Mouse (Mus musculus) liver, adult 2 months (tissue): Measurements from ENCODE around the gene Atraid. TPM values are rescaled to one million over a fixed set of nuclear protein-coding genes. Genes with fewer than 3 reads are reported as not detected.
"Not testable (repeated sequence)": the region's sequence is repeated elsewhere in the genome, so short reads cannot be mapped to it uniquely, and the experiment has no call there.

Source experiments
- DNase-seq: peaks from one replicate; pipeline ENCODE4 v3.0.0-alpha.2; 2011; ENCODE audit warnings: low read depth, low spot score; ENCODE audit errors: extremely low read depth
- H3K27ac ChIP-seq: fragments of 200-500 bp; replicated peaks from 2 replicates; pipeline ENCODE4 v1.5.1; 2012; ENCODE audit warnings: low read depth, mild to moderate bottlenecking, control low read depth, inconsistent platforms, low read length; ENCODE audit not compliant: insufficient read depth
- H3K27me3 ChIP-seq: fragments of 200-500 bp; 2 replicates; pipeline ENCODE4 v1.6.1; 2012; ENCODE audit warnings: mild to moderate bottlenecking, moderate library complexity, low read length, inconsistent platforms; ENCODE audit not compliant: control insufficient read depth, insufficient read depth
- H3K36me3 ChIP-seq: fragments of 200-500 bp; 2 replicates; pipeline ENCODE4 v1.6.1; 2012; ENCODE audit warnings: low read length, inconsistent platforms; ENCODE audit not compliant: control insufficient read depth, insufficient read depth
- H3K4me1 ChIP-seq: fragments of 200-500 bp; 2 replicates; pipeline ENCODE4 v1.6.1; 2011; ENCODE audit warnings: low read length; ENCODE audit not compliant: control insufficient read depth, insufficient read depth
- H3K4me3 ChIP-seq: fragments of 200-500 bp; 2 replicates; pipeline ENCODE4 v1.5.1; 2011; ENCODE audit warnings: low read depth, mild to moderate bottlenecking, control low read depth, low read length, moderate library complexity; ENCODE audit not compliant: insufficient read depth
- H3K79me2 ChIP-seq: fragments of 200-500 bp; 2 replicates; pipeline ENCODE4 v1.6.1; 2012; ENCODE audit warnings: inconsistent platforms, mild to moderate bottlenecking, low read length, moderate library complexity; ENCODE audit not compliant: control insufficient read depth, insufficient read depth
- H3K9ac ChIP-seq: fragments of 200-500 bp; 2 replicates; pipeline ENCODE4 v1.6.1; 2012; ENCODE audit warnings: low read depth, mild to moderate bottlenecking, control low read depth, inconsistent platforms, low read length
- CTCF ChIP-seq: fragments of 200-500 bp; IDR thresholded peaks from 2 replicates; pipeline ENCODE4 v1.5.1; 2011; ENCODE audit warnings: low read depth, low read length, control low read depth
- POLR2A ChIP-seq: fragments of 200-500 bp; IDR thresholded peaks from 2 replicates; pipeline ENCODE4 v1.6.1; 2011; ENCODE audit warnings: low read length, control low read depth; ENCODE audit not compliant: insufficient read depth; ENCODE audit errors: extremely low read depth
- WGBS: fragments of 180-500 bp; shearing (Covaris S2); methylation state at CpG from one replicate; pipeline ENCODE4 v1.1.7; 2018; 5-methylcytosine and 5-hydroxymethylcytosine counted together
- polyA plus RNA-seq: library from polyadenylated mRNA; depleted of rRNA; stranded (reverse); fragments of >200 nt; gene quantifications from 2 replicates; pipeline ENCODE4 v1.2.3, GENCODE M21; 2012
- total RNA-seq: library from RNA; depleted of rRNA; stranded (reverse); fragments of >200 nt; gene quantifications from 2 replicates; pipeline ENCODE4 v1.2.3, GENCODE M21; 2014

Atraid gene
- total and polyA plus RNA-seq, 2 experiments: 160 to 185 TPM

GRCm38 (mm10) chr5:31048763-31049641 lies 890 bp downstream of the Atraid start, which contains the start of gene Slc5a6:
Slc5a6 (minus strand) TSS chr5:31048924.
- Histone ChIP-seq H3K36me3 (peaks cover 3% of the 10 kb centered on the region; the same call in 1 of the 2 replicates), H3K4me1 (peaks cover 2% of the 10 kb centered on the region), H3K79me2 (no peaks in the 10 kb centered on the region), H3K27ac (peak within 1 kb of the TSS; percentile 96), H3K4me3 (peak within 1 kb of the TSS; percentile 80), H3K27me3 (no peaks in the 10 kb centered on the region), H3K9ac (peak within 1 kb of the TSS; percentile 87)
- WGBS: under 1% methylated on average over 23 of the region's 23 CpGs
- DNase-seq: peak; percentile 84
- TF ChIP-seq CTCF (peak; percentile 55; the same call in 1 of the 2 replicates), POLR2A (no peak)

- H3K27ac ChIP-seq: no peak overlapping the region
- peaks cover 9% of the 10 kb centered on the region for H3K4me1 ChIP-seq
- H3K4me3 ChIP-seq: no peak overlapping the region
- no peak overlapping the region for H3K9ac ChIP-seq
- DNase-seq: no peak
- no peak for TF ChIP-seq CTCF
- TF ChIP-seq POLR2A: no peak
- peaks cover 3% of the 10 kb centered on the region; the same call in 1 of the 2 replicates for H3K36me3 ChIP-seq
- H3K27me3 ChIP-seq: no peaks in the 10 kb centered on the region
- no peaks in the 10 kb centered on the region for H3K79me2 ChIP-seq
Measured at GRCm38 (mm10) chr5:31050427-31050826, 2.3 kb downstream of the Atraid start.

- not testable (repeated sequence) for H3K4me3 ChIP-seq, H3K9ac ChIP-seq
- 92% methylated on average over 4 of the region's 4 CpGs for WGBS
Measured at GRCm38 (mm10) chr5:31053728-31054127, 5.6 kb downstream of the Atraid start.

DNA sequence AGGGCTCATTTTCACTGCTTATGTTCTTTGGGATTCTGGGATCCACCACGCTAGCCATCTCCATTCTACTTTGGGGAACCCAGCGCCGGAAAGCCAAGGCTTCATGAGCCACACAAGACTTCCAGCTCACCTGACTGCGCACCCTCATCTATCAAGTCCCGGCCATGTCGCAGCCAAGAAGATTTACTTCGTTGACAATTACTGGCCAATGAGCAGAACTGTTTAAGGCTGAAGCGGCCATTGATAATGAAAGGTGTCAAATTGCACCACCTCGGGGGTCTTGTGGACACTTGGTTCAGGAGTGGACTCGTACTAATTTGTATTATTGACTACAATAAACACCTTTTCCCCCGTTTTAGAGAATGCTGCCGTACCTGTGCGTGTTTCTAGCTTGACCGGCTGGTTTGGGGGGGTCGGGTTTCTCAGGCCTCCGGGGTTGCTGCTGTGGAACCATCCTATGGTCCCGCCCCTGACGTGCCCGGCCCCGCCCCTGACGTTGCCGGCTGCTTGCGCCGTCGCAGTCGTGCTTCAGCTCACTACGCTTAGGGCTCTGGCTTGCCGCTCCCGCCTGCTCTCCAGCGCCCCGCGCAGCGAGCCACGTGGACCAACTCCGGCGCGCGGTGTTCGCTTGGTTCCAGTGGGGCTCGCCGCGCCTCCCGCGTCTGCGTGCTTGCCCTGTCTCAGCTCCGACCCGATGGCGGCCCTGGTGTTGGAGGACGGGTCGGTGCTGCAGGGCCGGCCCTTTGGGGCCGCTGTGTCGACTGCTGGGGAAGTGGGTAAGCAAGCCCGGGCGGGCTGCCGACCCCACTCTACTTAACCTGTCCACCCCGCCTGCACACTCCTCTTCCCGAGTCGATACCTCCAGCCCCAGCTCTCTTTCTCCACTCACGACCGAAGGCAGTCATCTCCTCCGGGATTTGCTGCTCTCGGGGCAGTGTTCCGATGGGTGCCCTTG lies 6.4 kb downstream of the Atraid start, which contains the start of gene Cad:
Gene Cad, plus strand, starts transcription at position 520 of the 955 bp plus-strand sequence.
- WGBS: 5% methylated on average over 64 of the region's 64 CpGs
- peak within 1 kb of the TSS; percentile 71 for H3K4me3 ChIP-seq
- no peaks in the 10 kb centered on the region for H3K27me3 ChIP-seq
- H3K27ac ChIP-seq: peak within 1 kb of the TSS; percentile 5; the same call in 1 of the 2 replicates
- H3K79me2 ChIP-seq: no peaks in the 10 kb centered on the region
- peaks cover 9% of the 10 kb centered on the region for H3K4me1 ChIP-seq
- TF ChIP-seq POLR2A (peak; percentile 67; the same call in 1 of the 2 replicates), CTCF (no peak)
- H3K36me3 ChIP-seq: peaks cover 3% of the 10 kb centered on the region; the same call in 1 of the 2 replicates
- peak within 1 kb of the TSS; percentile 73 for H3K9ac ChIP-seq
- peak; percentile 69 for DNase-seq

More at GRCm38 (mm10) chr5:31053728-31054127, 5.6 kb downstream of the Atraid start:
- H3K79me2 ChIP-seq, H3K27me3 ChIP-seq, H3K4me1 ChIP-seq, H3K36me3 ChIP-seq, DNase-seq, H3K27ac ChIP-seq: not testable (repeated sequence)

GRCm38 (mm10) chr5:31055216-31056140 lies 7.4 kb downstream of the Atraid start:
- no peaks in the 10 kb centered on the region for H3K79me2 ChIP-seq
- no peak for TF ChIP-seq CTCF
- TF ChIP-seq POLR2A: no peak
- no peak overlapping the region for H3K27ac ChIP-seq
- WGBS: 41% methylated on average over 19 of the region's 19 CpGs
- H3K36me3 ChIP-seq: peaks cover 8% of the 10 kb centered on the region; the same call in 1 of the 2 replicates
- DNase-seq: no peak
- peak overlapping the region; percentile 73 for H3K9ac ChIP-seq
- H3K4me1 ChIP-seq: peaks cover 8% of the 10 kb centered on the region; the same call in 1 of the 2 replicates
- H3K27me3 ChIP-seq: no peaks in the 10 kb centered on the region
- H3K4me3 ChIP-seq: peak overlapping the region; percentile 71
